Mouse (Mus musculus) hematopoietic stem cell, adult 5-6 weeks (primary cell): ENCODE measurements around the gene Rtp3. TPM values are rescaled to one million over a fixed set of nuclear protein-coding genes. Genes with fewer than 3 reads are reported as not detected.

Source experiments
- ATAC-seq, 2 experiments: fragments of 125-278 bp in 1 of 2; replicated peaks in 1 of 2; 2 replicates each; pipeline ENCODE4 v1.8.0; 2016 to 2017; ENCODE audit warnings: inconsistent platforms in 2 of 2, mild to moderate bottlenecking in 2 of 2, moderate number of reproducible peaks in 2 of 2, low read depth in 1 of 2, moderate TSS enrichment in 1 of 2; ENCODE audit not compliant: low FRiP score in 2 of 2, poor library complexity in 2 of 2, severe bottlenecking in 2 of 2, insufficient read depth in 1 of 2, low TSS enrichment in 1 of 2
- total RNA-seq: library from RNA; stranded (forward); fragments of 172-1452, 232-1000 nt; gene quantifications from 2 replicates; pipeline ENCODE4 v1.2.3, GENCODE M21; 2017

The Rtp3 gene
- not detected in 2 replicates for total RNA-seq

GRCm38 (mm10) chr9:110990204-110990603 lies at the start of gene Rtp3:
Gene Rtp3, minus strand, starts transcription at chr9:110990583.
- ATAC-seq, result no peak

DNA sequence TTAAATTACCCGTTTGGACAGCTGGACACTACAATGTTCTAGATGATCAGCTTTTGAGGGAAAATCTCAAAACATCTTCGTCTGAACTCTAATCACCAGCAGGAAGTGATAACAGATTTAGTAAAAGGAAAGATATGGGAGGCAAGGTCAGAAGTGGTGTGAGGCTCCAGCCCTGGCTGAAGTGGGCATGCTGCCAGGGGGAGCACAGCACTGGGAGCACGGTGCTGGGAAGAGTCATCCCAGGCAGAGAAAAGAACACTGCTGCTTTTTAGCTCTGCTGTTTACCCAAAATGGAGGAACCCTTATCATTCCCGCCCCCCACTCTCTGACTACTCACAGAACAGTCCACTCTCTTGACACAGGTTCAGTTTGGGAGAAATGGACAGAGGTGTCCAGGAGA lies 49.6 kb upstream of the Rtp3 start:
- no peak for ATAC-seq

- peak in 1 of 2 experiments; percentile 45; a peak in 1 of 4 replicates for ATAC-seq
Observed at GRCm38 (mm10) chr9:111033717-111034116, 43.3 kb upstream of the Rtp3 start.

GRCm38 (mm10) chr9:111026791-111027190 lies 36.4 kb upstream of the Rtp3 start:
- no peak for ATAC-seq

DNA sequence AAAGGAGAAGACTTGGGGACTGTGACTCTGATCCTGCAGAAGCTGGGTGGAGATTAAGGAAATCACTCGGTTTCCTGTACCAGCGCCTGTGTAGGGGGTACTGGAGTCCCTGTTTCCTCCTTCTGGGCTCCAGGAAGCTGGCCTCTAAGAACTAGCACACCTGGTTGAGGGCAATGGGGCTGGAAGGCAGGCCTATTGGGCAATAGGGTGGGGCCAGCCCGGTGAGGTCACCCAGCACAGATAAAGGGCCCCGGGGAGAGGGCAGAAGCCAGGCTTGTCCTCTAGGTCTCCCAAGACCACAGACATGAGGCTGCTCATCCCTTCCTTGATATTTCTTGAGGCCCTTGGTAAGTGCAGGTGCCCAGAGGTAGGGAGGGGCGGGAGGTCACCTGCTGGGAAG lies 28.6 kb upstream of the Rtp3 start, which contains the start of gene Ltf:
Gene Ltf (plus strand): TSS at position 250 of the 400 bp plus-strand sequence.
- peak; percentile 47 to 74; a peak in 3 of 4 replicates for ATAC-seq

- no peak for ATAC-seq
Observed at GRCm38 (mm10) chr9:111015658-111016057, 25.3 kb upstream of the Rtp3 start.

GRCm38 (mm10) chr9:111012041-111012440 lies 21.7 kb upstream of the Rtp3 start:
- ATAC-seq, result no peak

DNA sequence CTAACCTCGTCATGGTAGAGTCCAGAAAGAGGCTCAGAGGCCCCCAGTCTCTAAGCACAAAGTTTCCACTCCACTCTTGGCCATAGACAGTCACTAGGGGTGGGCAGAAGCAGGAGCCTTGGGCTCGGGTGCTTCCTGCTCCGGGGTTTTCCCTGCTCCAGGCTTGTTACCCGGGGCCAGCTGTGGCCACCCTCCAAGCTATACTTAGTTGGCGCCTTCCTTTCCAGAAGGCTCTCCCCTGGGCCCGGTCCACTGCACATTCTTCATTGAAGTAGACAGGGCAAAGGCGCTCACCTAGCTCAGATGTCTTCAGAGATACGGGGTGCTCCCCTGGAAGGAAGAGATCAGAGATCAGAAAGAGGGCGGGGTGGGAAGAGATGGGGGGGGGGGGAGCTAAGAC lies 21.2 kb upstream of the Rtp3 start:
- no peak for ATAC-seq

- ATAC-seq, result no peak
Observed at GRCm38 (mm10) chr9:111009763-111010162, 19.4 kb upstream of the Rtp3 start.

- peak in 1 of 2 experiments; percentile 54; a peak in 1 of 4 replicates for ATAC-seq
Observed at GRCm38 (mm10) chr9:111006544-111006943, 16.2 kb upstream of the Rtp3 start.

GRCm38 (mm10) chr9:111003279-111003678 lies 12.9 kb upstream of the Rtp3 start:
- no peak for ATAC-seq

GRCm38 (mm10) chr9:111001621-111002020 lies 11.2 kb upstream of the Rtp3 start:
- ATAC-seq, result no peak

- no peak for ATAC-seq
Observed at GRCm38 (mm10) chr9:110999856-111000255, 9.5 kb upstream of the Rtp3 start.

DNA sequence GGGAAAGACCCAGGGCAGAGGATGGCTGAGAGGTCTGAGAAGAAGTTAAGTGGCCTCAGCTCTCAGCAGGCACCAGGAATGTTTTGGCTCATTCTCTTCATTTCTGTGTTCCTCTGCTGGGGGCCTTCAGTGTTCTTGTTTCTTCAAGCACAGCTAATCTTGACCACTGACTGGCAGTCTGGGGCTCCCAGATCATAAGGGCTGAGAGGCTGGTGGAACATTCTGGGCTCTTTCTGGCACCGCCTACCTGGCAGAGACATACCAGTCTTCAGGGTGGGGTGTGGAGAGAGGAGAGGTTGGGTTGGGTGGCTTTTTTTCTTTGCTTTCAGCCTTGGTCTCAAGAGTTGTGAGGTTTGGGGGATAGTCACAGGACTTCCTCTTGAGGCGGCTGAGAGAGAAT lies 8.7 kb upstream of the Rtp3 start:
- ATAC-seq, result 0 out of 4 replicates have a peak, but pooled peaks of 1 of the 2 experiments have one; percentile 19

DNA sequence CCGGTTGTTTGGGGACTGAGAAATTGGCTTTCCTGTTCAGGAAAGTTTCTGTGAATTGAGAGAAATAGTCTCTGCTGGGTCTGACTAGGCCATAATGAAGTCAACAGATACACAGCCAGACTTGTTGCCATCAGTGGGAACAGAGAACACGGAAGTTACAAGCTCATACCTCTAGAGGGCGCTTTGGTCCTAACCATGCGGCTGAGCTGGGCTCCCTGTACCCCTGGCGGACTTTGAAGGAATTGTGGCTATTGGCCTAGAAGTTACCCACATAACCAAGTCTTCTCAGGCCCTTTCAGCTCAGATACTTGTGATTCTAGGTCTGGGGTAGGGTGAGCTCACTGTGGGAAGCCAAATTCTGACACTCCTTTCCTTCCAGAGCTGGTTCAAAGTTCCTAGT lies 6.9 kb upstream of the Rtp3 start:
- peak; percentile 88 to 89 for ATAC-seq

- peak; percentile 82 to 89 for ATAC-seq
Observed at GRCm38 (mm10) chr9:110994716-110995172, 4.4 kb upstream of the Rtp3 start.

- no peak for ATAC-seq
Observed at GRCm38 (mm10) chr9:110993281-110993709, 2.9 kb upstream of the Rtp3 start.

DNA sequence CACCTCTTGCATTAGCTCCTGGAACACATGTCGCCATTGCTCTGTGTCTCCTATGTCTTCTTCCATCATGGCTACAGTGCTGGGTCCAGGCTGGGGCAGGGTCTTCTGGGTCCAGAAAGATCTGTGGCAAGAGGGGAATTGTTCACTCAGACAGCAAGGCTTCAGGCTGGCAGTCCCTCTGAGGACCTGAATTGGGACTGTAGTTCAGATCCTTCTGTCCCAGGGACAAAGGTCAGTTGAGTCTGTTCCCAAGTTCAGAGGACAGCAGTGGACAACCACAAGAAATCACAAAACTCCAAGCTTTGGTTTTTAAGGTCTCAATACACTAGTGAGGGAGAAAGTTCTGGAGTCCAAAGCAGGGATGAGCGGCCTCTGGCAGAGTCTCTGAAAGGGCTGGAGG lies 840 bp downstream of the Rtp3 start:
- no peak for ATAC-seq

DNA sequence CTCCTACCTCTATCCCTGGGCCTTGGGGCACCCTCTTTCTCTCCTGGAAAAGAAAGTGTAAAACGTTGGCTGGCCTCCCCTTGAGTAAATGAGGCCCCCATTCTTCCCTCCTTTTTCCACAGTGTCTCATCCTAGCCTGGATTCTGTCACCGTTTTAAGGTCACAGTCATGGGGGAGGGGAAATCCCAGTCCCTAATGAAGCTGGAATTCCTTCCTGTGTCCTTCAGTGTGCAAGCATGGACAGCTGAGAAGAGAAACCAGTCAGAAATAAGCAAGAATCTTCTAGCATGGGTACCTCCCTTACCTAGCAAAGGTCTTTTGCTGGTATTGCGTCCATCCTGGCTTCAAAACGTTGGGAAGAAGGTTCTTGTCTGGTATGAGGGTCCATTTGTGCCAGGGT lies 1.2 kb downstream of the Rtp3 start:
- no peak for ATAC-seq
